Mouse (Mus musculus) cerebellum, adult 2 months (tissue): Measurements from ENCODE around the gene Ccnd2.

Experiments used
- CTCF ChIP-seq: fragments of 200-500 bp; IDR thresholded peaks from 2 replicates; pipeline ENCODE4 v1.5.1; 2011; ENCODE audit warnings: low read depth, mild to moderate bottlenecking, control low read depth, low read length, moderate library complexity, borderline replicate concordance; ENCODE audit not compliant: insufficient read depth
- POLR2A ChIP-seq: fragments of 200-500 bp; IDR thresholded peaks from 2 replicates; pipeline ENCODE4 v1.6.1; 2011; ENCODE audit warnings: low read length, control low read depth, borderline replicate concordance; ENCODE audit not compliant: insufficient read depth

DNA sequence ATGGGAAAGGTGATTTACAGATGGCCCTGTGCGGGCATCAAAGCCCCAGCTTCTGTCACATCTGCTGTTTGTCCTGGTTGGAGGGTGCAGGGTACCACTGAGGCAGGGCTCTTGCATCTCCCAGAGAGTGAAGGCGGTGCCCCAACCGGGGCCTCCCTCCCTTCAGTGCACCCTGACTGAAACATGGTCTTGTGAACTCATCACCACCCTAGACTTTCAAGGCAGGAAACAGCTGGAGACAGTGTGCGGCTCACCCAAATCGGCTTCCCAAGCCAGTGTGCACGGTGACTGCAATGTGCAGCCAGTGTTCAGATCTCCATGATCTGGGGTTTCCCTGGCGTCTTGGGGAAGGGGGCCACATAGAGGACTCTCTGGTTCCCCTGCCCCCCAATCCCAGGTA, 26.0 kb upstream of the Ccnd2 start:
- TF ChIP-seq POLR2A: no peak
- TF ChIP-seq CTCF: no peak
